Comparison of ENCODE assay signal across 13 mouse cellular contexts in genomic region chr11:68462716-68463115, GRCm38 (mm10).
"Had no signal": no experiment of that assay in that cellular context is flagged by ENCODE, and none has a peak within 500 bp of the region (broad histone marks: within the 10 kb centered on the region; RNA-seq: fewer than 3 reads in every experiment).

No protein-coding gene starts in this region.

- DNase-seq: kidney, adult 2 months; kidney, postnatal 25 days; layer of hippocampus, adult 9-11 months; liver; lung, adult 18-20 months; lung, postnatal 10 days; lung, postnatal 36 days; midbrain, embryonic 14.5 days; right cerebral cortex, adult 18-20 months; right cerebral cortex, postnatal 14 days; right cerebral cortex, postnatal 4 days had no signal

- ATAC-seq: intestine, postnatal 0 days; liver, embryonic 12.5 days had no signal
